Comparison of ENCODE assay signal across 9 mouse cellular contexts in the genomic region with DNA sequence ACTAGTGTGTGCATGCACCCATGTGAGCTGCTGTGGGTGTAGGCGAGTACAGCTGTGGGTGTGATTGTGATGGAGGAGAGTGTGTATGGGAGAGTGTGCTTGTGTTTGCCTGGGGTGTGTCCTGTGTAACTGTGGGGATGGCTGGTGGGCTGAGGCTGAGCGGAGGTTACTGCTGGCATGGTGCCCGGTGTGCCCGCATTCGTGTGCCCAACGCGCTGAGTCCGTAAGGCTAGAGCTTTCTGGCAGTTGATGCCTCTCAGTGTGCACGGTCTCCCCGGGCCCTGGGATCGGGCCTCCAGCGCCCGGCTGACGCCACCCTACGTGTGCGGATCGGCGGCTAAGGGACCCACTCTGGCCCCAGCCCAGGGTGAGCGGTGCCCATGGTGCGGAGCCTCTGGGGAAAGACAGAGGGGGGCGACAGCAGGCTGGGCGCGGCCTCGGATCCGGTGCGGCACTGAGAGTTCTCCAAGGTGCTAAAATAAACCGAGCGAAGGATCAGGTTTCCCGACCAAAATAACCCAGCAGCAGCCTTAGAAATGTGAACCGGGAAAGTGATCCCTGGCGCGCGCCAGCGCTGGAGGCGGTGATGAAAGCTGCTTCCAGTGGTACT. TPM values are rescaled to one million over a fixed set of nuclear protein-coding genes. Genes with fewer than 3 reads are reported as not detected.
A peak's percentile ranks its signal among the peaks of the same experiment; 100 is the strongest.
DNase-seq lines count a peak whose midpoint lies in the region; ATAC-seq and TF ChIP-seq lines count a peak whose summit lies in the region.
"Had no signal": no experiment of that assay in that cellular context is flagged by ENCODE, and none has a peak within 500 bp of the region (broad histone marks: within the 10 kb centered on the region; RNA-seq: fewer than 3 reads in every experiment).

No protein-coding gene starts in this region.

- no peak overlapping the region for H3K27ac ChIP-seq in ES-E14 (ENCODE audit: insufficient read depth, low read depth, low read length, poor library complexity, severe bottlenecking)
- no peak overlapping the region for H3K27ac ChIP-seq in forebrain, embryonic 13.5 days
- H3K27ac ChIP-seq in hindbrain, embryonic 11.5 days (ENCODE audit: low read depth, low read length): no peak overlapping the region
- H3K27ac ChIP-seq in liver, embryonic 14.5 days: no peak overlapping the region

- H3K9ac ChIP-seq in ES-E14 (ENCODE audit: insufficient read depth, low read depth, low read length, poor library complexity, severe bottlenecking): no peak overlapping the region
- peak overlapping the region; percentile 58 for H3K9ac ChIP-seq in forebrain, embryonic 13.5 days
- no peak overlapping the region for H3K9ac ChIP-seq in hindbrain, embryonic 11.5 days (ENCODE audit: low read depth, low read length)
- H3K9ac ChIP-seq in liver, embryonic 14.5 days (replicated peaks): no peak overlapping the region

- ATAC-seq in forebrain, embryonic 13.5 days: no peak
- ATAC-seq in hindbrain, embryonic 11.5 days (ENCODE audit: low FRiP score): no peak
- ATAC-seq in liver, embryonic 14.5 days (ENCODE audit: insufficient read depth): no peak

- H3K4me2 ChIP-seq in forebrain, embryonic 13.5 days: peak overlapping the region; percentile 61
- H3K4me2 ChIP-seq in hindbrain, embryonic 11.5 days (replicated peaks; ENCODE audit: low read depth, low read length): peak overlapping the region; percentile 24
- peak overlapping the region; percentile 34 for H3K4me2 ChIP-seq in liver, embryonic 14.5 days (ENCODE audit: low read depth)

- WGBS in forebrain, embryonic 13.5 days: 7% methylated on average over 35 of the region's 35 CpGs
- 8% methylated on average over 35 of the region's 35 CpGs for WGBS in hindbrain, embryonic 11.5 days
- 17% methylated on average over 35 of the region's 35 CpGs for WGBS in liver, embryonic 14.5 days (ENCODE audit: insufficient replicate concordance)

- H3K9me3 ChIP-seq in ES-E14 (ENCODE audit: control insufficient read depth, insufficient read depth, low read depth, low read length): no peaks in the 10 kb centered on the region
- H3K9me3 ChIP-seq in forebrain, embryonic 13.5 days (replicated peaks): no peaks in the 10 kb centered on the region
- no peaks in the 10 kb centered on the region for H3K9me3 ChIP-seq in hindbrain, embryonic 11.5 days (ENCODE audit: control insufficient read depth, low read length)
- H3K9me3 ChIP-seq in liver, embryonic 14.5 days (ENCODE audit: control insufficient read depth, low read length): no peaks in the 10 kb centered on the region

- TF ChIP-seq EP300 in liver, embryonic 14.5 days (IDR thresholded peaks at IDR 0.05; ENCODE audit: low read depth): no peak

- H3K4me1 ChIP-seq in ES-E14 (ENCODE audit: control insufficient read depth in 2 of 2, insufficient read depth in 2 of 2, low read length in 2 of 2, poor library complexity in 1 of 2): peaks cover 2 to 9% of the 10 kb centered on the region in 2 experiments; a peak in 1 of 4 replicates
- H3K4me1 ChIP-seq in forebrain, embryonic 13.5 days: peaks cover 20% of the 10 kb centered on the region
- peaks cover 10% of the 10 kb centered on the region for H3K4me1 ChIP-seq in hindbrain, embryonic 11.5 days (replicated peaks; ENCODE audit: control insufficient read depth, insufficient read depth, low read length)
- H3K4me1 ChIP-seq in liver, embryonic 14.5 days (replicated peaks; ENCODE audit: control insufficient read depth in 2 of 2, insufficient read depth in 2 of 2, low read length in 1 of 2): peaks cover 13 to 17% of the 10 kb centered on the region in 2 experiments

- TF ChIP-seq CTCF in liver, embryonic 14.5 days (IDR thresholded peaks at IDR 0.05; ENCODE audit: low read depth): no peak

- no peaks in the 10 kb centered on the region for H3K36me3 ChIP-seq in ES-E14 (ENCODE audit: control insufficient read depth, insufficient read depth, low read length, poor library complexity, severe bottlenecking)
- no peaks in the 10 kb centered on the region for H3K36me3 ChIP-seq in forebrain, embryonic 13.5 days (ENCODE audit: poor library complexity, severe bottlenecking)
- H3K36me3 ChIP-seq in hindbrain, embryonic 11.5 days (ENCODE audit: control insufficient read depth, insufficient read depth, low read length): no peaks in the 10 kb centered on the region
- no peaks in the 10 kb centered on the region for H3K36me3 ChIP-seq in liver, embryonic 14.5 days (replicated peaks; ENCODE audit: control insufficient read depth, insufficient read depth, low read depth)
- H3K36me3 ChIP-seq: G1E had no signal

- DNase-seq in heart, adult 18-20 months: peak; percentile 57 to 75
- no peak for DNase-seq in heart, adult 8-10 months (ENCODE audit: low spot score)
- no peak for DNase-seq in ES-E14 (ENCODE audit: low read depth, low spot score)
- no peak for DNase-seq in hindbrain, embryonic 11.5 days (ENCODE audit: low spot score)
- DNase-seq in liver, embryonic 14.5 days (ENCODE audit: low read depth in 3 of 3, low spot score in 3 of 3): no peak
- peak; percentile 55 for DNase-seq in right cerebral cortex, postnatal 4 days
- no peak for DNase-seq in layer of hippocampus, adult 9-11 months

- peak overlapping the region; percentile 46 to 48; a peak in 3 of 4 replicates for H3K4me3 ChIP-seq in ES-E14 (ENCODE audit: insufficient read depth in 1 of 2, low read depth in 1 of 2, low read length in 2 of 2, poor library complexity in 1 of 2, severe bottlenecking in 1 of 2)
- peak overlapping the region; percentile 29 for H3K4me3 ChIP-seq in forebrain, embryonic 13.5 days
- H3K4me3 ChIP-seq in hindbrain, embryonic 11.5 days (ENCODE audit: low read depth, low read length): 0 out of 2 replicates have a peak overlapping the region, but pooled peaks have one; percentile 13
- no peak overlapping the region for H3K4me3 ChIP-seq in liver, embryonic 14.5 days (ENCODE audit: insufficient read depth in 1 of 2, low read depth in 2 of 2, low read length in 2 of 2)

- H3K27me3 ChIP-seq in forebrain, embryonic 13.5 days: peaks cover 75% of the 10 kb centered on the region
- peaks cover 27% of the 10 kb centered on the region for H3K27me3 ChIP-seq in hindbrain, embryonic 11.5 days (ENCODE audit: control insufficient read depth, insufficient read depth, low read length)
- peaks cover 13% of the 10 kb centered on the region for H3K27me3 ChIP-seq in liver, embryonic 14.5 days (ENCODE audit: control insufficient read depth, insufficient read depth, low read length)

- in situ Hi-C loops in ES-E14 (cut with MboI; ENCODE audit: low sequenced_read_pairs in 2 of 2, unreplicated experiment in 2 of 2): no loop called here

TF ChIP-seq in ES-E14, 5 proteins besides CTCF, POLR2A, EP300 and RAD21:
- TF ChIP-seq CHD2 (IDR thresholded peaks at IDR 0.05; ENCODE audit: low read depth, low read length): no peak
- no peak for TF ChIP-seq ZC3H11A (IDR thresholded peaks at IDR 0.05; ENCODE audit: borderline replicate concordance, low read depth, low read length)
- no peak for TF ChIP-seq HCFC1 (IDR thresholded peaks at IDR 0.05; ENCODE audit: borderline replicate concordance, insufficient read depth, low read length)
- TF ChIP-seq ZNF384 (IDR thresholded peaks at IDR 0.05; ENCODE audit: low read depth, low read length): no peak
- no peak for TF ChIP-seq MAFK (IDR thresholded peaks at IDR 0.05; ENCODE audit: insufficient read depth, low read depth, low read length)

RNA-seq across cellular contexts. Expression of a gene that starts 3.8 kb away (rescaled TPM):
- total RNA-seq in heart, adult 18-20 months (2021): 10 to 100 TPM; 15.0 to 23.0 TPM
- 10 to 100 TPM; 12.7 to 26.1 (median 16.3) TPM for total RNA-seq in heart, adult 8-10 months (2022)
- 4.1 and 4.8 TPM in 2 replicates for total RNA-seq in ES-E14 (2012; rRNA removed)
- 0.36 and 0.73 TPM in 2 replicates for polyA plus RNA-seq in forebrain, embryonic 13.5 days (2015; fragmentation: Nextera tagmentation; extraction: Ambion mirVana)
- polyA plus RNA-seq in hindbrain, embryonic 11.5 days (2014; fragmentation: Nextera tagmentation; extraction: Ambion mirVana): 0.91 and 1.3 TPM in 2 replicates
- polyA plus RNA-seq in liver, embryonic 14.5 days (2012; rRNA removed): 7.8 and 8.9 TPM in 2 replicates
- polyA plus RNA-seq in liver, embryonic 14.5 days (2014; fragmentation: Nextera tagmentation; extraction: Ambion mirVana): 9.8 and 12.5 TPM in 2 replicates

RNA-seq across cellular contexts. Expression of a gene that starts 6.9 kb away (rescaled TPM):
- total RNA-seq in heart, adult 18-20 months (2021): 10 to 100 TPM; 27.3 to 38.3 TPM
- 10 to 100 TPM; 34.7 to 48.9 (median 42.6) TPM for total RNA-seq in heart, adult 8-10 months (2022)
- 1.4 and 4.3 TPM in 2 replicates for total RNA-seq in ES-E14 (2012; rRNA removed)
- 10.3 and 11.9 TPM in 2 replicates for polyA plus RNA-seq in forebrain, embryonic 13.5 days (2015; fragmentation: Nextera tagmentation; extraction: Ambion mirVana)
- polyA plus RNA-seq in hindbrain, embryonic 11.5 days (2014; fragmentation: Nextera tagmentation; extraction: Ambion mirVana): 5.5 and 7.5 TPM in 2 replicates
- 1.4 TPM in 2 replicates for polyA plus RNA-seq in liver, embryonic 14.5 days (2012; rRNA removed)
- polyA plus RNA-seq in liver, embryonic 14.5 days (2014; fragmentation: Nextera tagmentation; extraction: Ambion mirVana): 1.1 and 1.4 TPM in 2 replicates

Comparison
In these comparisons a context has a peak if more than half of its experiments do, and no peak if none do; other contexts are left out.
1. DNase-seq: peak in heart, adult 18-20 months (2 of 2) and right cerebral cortex, postnatal 4 days (single experiment); none in heart, adult 8-10 months (single experiment), ES-E14 (single experiment), hindbrain, embryonic 11.5 days (single experiment), liver, embryonic 14.5 days (0 of 3) and layer of hippocampus, adult 9-11 months (single experiment).
2. H3K4me3 ChIP-seq: peak in ES-E14 (2 of 2), forebrain, embryonic 13.5 days (single experiment) and hindbrain, embryonic 11.5 days (single experiment); none in liver, embryonic 14.5 days (0 of 2).
3. Peak in every context shown above with its lines, with median percentiles within 50 percentile points of each other: H3K4me2 ChIP-seq.